Mouse (Mus musculus) spleen, adult 18-20 months (tissue): ENCODE results near the gene Nsun3.

Source experiments
- DNase-seq, 2 experiments: peaks; one replicate each; pipeline ENCODE4 v3.0.0; 2022; ENCODE audit warnings: mixed read lengths in 2 of 2

The Nsun3 gene

GRCm38 (mm10) chr16:62786621-62787331 lies at the start of gene Nsun3:
Gene Nsun3 (minus strand): TSS chr16:62786818.
- DNase-seq, result peak; percentile 83 to 85

GRCm38 (mm10) chr16:62834016-62834735 lies 47.6 kb upstream of the Nsun3 start:
- no peak for DNase-seq

GRCm38 (mm10) chr16:62832481-62832880 lies 45.9 kb upstream of the Nsun3 start:
- DNase-seq, result peak in 1 of 2 experiments; percentile 35

GRCm38 (mm10) chr16:62832027-62832426 lies 45.4 kb upstream of the Nsun3 start:
- DNase-seq, result no peak

GRCm38 (mm10) chr16:62826156-62827001 lies 39.8 kb upstream of the Nsun3 start:
- no peak for DNase-seq

- no peak for DNase-seq
Observed at GRCm38 (mm10) chr16:62822472-62822871, 35.9 kb upstream of the Nsun3 start.

GRCm38 (mm10) chr16:62814491-62814890 lies 27.9 kb upstream of the Nsun3 start, which contains the start of gene Stx19:
Gene Stx19 (plus strand): TSS chr16:62814676.
- DNase-seq, result no peak

GRCm38 (mm10) chr16:62813790-62814189 lies 27.2 kb upstream of the Nsun3 start:
- DNase-seq, result no peak

GRCm38 (mm10) chr16:62810855-62811254 lies 24.2 kb upstream of the Nsun3 start:
- no peak for DNase-seq

- DNase-seq, result no peak
Observed at GRCm38 (mm10) chr16:62807249-62807979, 20.8 kb upstream of the Nsun3 start.

- no peak for DNase-seq
Observed at GRCm38 (mm10) chr16:62804621-62805020, 18.0 kb upstream of the Nsun3 start.

GRCm38 (mm10) chr16:62799839-62800238 lies 13.2 kb upstream of the Nsun3 start:
- no peak for DNase-seq

GRCm38 (mm10) chr16:62799426-62799825 lies 12.8 kb upstream of the Nsun3 start:
- no peak for DNase-seq

- no peak for DNase-seq
Observed at GRCm38 (mm10) chr16:62798808-62799207, 12.2 kb upstream of the Nsun3 start.

- DNase-seq, result no peak
Observed at GRCm38 (mm10) chr16:62796608-62797007, 10.0 kb upstream of the Nsun3 start.

GRCm38 (mm10) chr16:62782229-62782628 lies 4.4 kb downstream of the Nsun3 start:
- DNase-seq, result no peak

GRCm38 (mm10) chr16:62778282-62778681 lies 8.3 kb downstream of the Nsun3 start:
- DNase-seq, result no peak

- no peak for DNase-seq
Observed at GRCm38 (mm10) chr16:62776034-62776433, 10.6 kb downstream of the Nsun3 start.

GRCm38 (mm10) chr16:62773462-62773861 lies 13.2 kb downstream of the Nsun3 start:
- DNase-seq, result no peak

GRCm38 (mm10) chr16:62758340-62758739 lies 28.3 kb downstream of the Nsun3 start:
- DNase-seq, result peak in 1 of 2 experiments; percentile 5

GRCm38 (mm10) chr16:62755307-62755706 lies 31.3 kb downstream of the Nsun3 start:
- no peak for DNase-seq

GRCm38 (mm10) chr16:62753597-62753996 lies 33.0 kb downstream of the Nsun3 start:
- no peak for DNase-seq

- DNase-seq, result no peak
Observed at GRCm38 (mm10) chr16:62753079-62753478, 33.5 kb downstream of the Nsun3 start.
